Mouse (Mus musculus) monocyte, adult 5-6 weeks (primary cell): ENCODE data around the gene Lctl. TPM values are rescaled to one million over a fixed set of nuclear protein-coding genes. Genes with fewer than 3 reads are reported as not detected.
"Not testable (repeated sequence)": the region's sequence is repeated elsewhere in the genome, so short reads cannot be mapped to it uniquely, and the experiment has no call there.

Source experiments
- ATAC-seq: fragments of 153-309, 156-312 bp; replicated peaks from 2 replicates; pipeline ENCODE4 v1.8.0; 2017; ENCODE audit warnings: mild to moderate bottlenecking; ENCODE audit not compliant: low TSS enrichment, insufficient number of reproducible peaks, severe bottlenecking, poor library complexity, low FRiP score
- total RNA-seq: library from RNA; stranded (forward); fragments of 200-1000, 200-491, 200-594 nt; gene quantifications from 3 replicates; pipeline ENCODE4 v1.2.3, GENCODE M21; 2017

The Lctl gene
- total RNA-seq, 1 experiment from 2014 or later: not detected

DNA sequence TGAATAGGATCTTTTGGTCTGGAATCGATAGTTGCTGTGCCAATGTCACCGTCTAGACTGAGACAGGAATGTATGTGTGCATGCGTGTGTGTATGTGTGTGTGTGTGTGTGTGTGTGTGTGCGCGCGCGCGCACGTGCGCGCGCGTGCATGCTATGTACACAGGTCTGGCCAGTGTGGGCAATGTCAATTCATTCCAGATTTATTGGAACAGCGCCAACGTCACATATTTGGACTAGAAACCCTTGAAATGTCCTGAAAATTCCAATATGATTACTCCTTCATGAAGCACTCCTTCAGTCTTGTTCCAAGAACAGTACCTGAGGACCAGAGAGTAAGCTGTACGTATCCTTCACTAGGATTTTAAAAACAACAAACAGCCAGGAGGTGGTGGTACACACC lies 6.4 kb upstream of the Lctl start:
- no peak for ATAC-seq

DNA sequence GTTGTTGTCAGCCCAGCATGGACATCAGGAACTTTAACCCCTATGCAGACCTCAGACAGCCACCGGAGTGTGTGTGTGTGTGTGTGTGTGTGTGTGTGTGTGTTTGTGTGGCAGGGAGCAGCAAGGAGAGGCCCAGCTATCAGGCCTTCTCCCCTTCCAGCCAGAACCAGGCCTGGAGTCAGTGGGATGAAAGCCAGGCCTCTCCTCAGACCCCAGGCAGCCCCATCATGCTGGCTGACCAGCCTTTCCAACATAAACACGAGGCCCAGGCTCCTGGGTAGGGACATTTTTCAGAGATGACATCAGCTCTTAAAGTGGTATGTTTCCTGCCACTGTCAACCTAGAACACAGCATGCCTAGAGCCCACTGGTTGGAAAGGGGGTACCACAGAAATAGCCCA lies 2.3 kb upstream of the Lctl start:
- no peak for ATAC-seq

DNA sequence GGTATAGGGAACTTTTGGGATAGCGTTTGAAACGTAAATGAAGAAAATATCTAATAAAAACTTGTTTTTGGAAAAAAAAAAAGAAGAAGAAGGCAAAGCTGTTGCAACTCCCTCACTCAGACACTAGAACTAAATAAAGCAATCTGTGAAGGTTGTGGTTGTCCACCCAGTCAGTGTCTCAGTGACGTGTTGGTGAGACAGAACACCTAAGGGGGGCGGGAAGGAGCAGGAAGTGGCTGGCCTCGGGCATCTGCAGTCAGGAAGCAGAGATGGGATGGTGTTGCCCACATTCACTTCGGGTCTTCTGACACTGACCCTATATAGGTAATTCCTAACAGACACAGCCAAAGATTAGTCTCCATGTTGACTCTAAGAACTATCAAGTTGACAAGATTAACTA lies 1.2 kb upstream of the Lctl start:
- ATAC-seq: no peak

DNA sequence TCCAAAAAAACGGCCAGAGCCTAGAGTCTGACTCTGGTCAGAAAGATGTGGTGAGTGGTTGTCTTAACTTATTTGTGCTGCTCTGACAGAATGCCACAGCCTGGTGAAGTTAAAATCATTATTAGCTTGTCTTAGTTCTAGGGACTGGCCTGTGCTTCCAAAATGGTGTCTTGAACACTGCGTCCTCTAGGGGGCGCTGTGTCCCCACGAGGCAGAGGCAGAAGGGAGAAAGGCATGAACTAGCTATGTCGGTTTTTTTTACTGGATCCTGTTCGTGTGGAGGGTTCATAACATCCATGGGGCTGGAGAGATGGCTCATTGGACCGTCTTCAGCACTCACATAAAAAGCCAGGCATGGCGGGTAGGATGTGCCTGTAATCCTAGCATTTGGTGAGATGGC lies 3.0 kb downstream of the Lctl start:
- no peak for ATAC-seq

DNA sequence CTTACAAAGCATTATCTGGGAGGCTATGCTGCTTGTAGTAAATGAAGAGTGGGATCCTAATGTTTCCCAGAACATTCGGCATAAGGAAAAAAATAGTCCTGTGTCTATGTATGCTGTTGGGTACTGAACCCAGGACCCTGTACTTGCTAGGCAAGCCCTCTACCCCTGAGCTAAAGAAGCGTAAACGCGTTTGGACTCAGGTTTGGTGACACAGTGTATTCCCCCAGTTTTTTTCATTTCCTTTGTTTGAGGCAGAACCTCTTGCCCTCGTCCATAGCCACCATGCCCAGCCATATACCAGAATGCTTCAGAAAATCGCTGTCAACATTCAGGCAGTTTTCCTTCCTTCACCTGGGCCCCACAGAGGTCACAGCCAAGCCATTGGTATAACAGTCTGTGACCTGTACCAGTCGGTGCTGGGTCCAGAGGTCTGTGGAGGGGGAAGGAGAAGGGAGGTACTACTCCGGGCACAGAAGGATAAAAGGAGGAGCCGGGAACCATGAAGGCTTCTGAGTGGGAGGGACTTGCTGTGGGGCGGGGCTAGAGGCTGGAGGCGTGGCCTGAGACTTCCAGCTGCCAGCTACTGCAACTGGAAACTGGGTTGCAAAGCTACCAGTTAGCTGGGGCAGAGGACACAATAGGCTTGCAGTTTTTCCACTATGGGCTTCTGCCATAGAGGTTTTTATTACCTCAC lies 3.8 kb downstream of the Lctl start:
- ATAC-seq: 0 out of 2 replicates have a peak, but pooled peaks have one; percentile 53

DNA sequence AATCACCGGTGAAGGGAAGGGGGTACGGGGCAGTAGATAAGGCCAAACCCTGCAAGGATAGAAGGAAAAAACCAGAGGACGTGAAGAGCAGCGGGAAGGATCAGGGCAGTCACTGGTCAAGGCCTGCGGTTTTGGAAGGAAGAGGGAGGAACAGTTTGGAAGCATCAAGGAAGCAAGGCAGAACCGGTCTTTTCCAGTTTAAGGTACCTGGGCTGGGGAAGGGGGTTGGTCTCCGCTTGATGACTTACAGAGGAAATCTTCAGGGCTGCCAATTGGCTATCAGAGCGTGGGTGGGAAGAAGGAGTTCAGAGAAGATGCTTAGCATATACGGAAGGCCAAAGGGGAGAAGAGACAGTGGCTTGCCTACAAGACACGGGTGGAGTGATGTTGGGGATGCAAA lies 5.7 kb downstream of the Lctl start:
- ATAC-seq: no peak

DNA sequence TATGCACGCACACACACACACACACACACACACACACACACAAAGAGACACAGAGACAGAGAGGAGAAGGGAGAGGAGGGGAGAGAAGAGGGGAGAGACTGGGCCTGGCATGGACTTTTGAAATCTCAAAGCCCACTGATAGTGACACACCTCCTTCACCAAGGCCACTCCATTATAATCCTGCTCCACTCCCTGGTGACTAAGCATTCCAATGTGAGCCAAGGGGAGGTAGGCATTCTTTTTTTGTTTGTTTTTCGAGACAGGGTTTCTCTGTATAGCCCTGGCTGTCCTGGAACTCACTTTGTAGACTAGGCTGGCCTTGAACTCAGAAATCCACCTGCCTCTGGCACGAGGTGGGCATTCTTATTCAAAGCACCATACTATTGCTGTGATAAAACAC lies 7.9 kb downstream of the Lctl start:
- ATAC-seq: not testable (repeated sequence)

DNA sequence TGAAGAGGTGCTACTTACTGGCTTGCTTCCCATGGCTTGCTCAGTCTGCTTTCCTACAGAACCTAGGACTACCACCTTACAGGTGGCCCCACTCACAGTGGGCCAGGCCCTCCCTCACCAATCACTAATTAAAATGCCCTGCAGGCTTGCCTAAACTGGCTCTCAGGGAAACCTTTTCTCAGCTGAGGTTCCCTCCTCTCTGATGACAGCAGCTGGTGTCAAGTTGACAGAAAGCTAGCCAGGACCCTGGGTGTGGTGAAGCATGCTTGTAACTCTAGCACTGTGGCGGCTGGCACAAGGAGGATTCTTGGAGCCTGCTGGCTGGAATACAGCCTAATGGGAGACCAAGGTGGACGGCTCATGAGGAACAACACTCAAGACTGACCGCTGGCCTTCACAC lies 8.4 kb downstream of the Lctl start:
- ATAC-seq: no peak

DNA sequence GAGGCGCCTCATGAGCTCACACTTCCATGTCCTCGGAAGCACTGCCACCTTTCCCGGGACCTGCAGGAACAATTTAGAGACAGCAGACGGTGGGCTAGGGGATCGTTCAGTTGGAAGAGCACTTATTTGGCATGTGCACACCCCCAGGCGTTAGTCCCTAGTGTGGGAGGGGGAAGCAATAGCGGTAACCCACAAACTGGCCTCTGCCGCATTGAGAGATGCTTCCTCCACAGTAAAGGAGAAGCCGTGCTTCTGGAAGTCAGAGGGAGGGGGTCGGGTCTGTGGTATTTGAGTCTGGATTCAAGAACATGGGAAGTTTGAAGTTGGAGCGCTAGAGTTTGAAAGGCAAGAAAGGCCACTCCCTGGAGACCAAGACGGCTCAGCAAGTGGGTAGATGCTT lies 9.2 kb downstream of the Lctl start:
- no peak for ATAC-seq

DNA sequence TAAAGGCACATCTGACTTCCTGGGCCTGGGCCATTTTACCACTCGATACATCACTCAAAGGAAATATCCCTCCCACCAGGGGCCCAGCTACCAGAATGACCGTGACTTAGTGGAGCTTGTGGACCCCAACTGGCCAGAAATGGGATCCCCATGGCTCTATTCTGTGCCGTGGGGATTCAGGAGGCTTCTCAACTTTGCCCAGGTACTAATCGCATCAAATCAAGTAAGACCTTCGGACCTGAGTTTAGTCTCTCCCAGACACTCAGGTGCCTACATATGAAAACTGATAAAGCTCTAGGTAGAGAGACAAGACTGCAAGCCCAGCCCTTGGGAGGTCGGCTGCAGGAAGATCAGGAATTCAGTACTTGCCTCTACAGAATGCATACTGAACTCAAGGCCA lies 14.7 kb downstream of the Lctl start:
- ATAC-seq: no peak

DNA sequence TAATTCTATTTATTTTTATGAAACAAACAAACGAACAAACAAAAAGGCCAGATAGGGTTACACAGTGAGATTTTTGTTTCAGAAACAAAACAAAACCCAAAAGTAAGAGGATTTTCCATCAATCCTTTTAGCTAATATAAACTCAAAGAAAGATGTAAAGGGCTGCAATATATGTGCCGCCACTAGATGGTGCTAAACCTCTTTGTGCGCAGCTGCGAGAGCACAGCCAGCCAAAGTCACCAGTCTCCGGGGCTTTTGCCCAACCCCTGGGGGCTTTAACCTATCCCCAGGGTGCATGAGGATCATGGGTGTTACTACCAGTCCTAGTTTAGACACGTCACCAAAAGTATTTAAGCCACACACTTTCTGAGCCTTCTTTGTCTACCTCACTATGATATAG lies 21.9 kb downstream of the Lctl start:
- not testable (repeated sequence) for ATAC-seq

DNA sequence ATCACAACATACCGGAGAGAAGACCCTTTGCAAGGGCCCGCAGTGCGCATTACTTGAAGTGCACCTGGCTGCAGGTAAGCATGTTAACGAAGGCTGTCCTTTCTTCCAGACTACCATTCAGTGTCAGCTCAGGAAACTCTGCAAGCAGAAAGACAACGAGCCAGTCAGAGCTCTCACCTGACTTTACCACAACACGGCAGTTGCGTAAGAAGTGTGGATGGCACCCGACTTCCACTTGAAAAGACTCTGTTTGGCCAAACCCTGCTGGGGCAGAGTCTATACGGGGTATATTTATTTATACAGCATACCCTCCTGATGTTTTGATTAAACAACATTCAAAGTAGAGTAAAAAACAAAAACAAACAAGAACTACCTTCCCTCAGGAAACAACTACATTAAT lies 22.9 kb downstream of the Lctl start:
- ATAC-seq: no peak

DNA sequence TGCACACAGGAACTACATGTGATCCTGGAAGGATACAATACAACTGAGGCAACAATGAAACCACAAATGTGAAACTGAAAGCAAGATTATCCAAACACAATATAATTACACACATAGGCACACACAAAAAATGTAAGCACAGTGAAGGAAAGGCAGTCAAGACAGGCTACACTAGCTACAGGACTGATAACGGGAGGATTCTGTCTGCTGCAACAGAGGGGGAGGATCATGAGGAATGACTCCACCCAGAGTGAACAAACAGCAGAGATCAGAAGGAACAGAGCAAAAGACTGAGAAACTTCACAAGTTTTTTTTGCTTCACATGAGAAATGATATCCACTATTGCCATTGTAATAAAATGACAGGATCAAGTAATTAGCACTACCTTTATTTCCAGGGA lies 39.7 kb downstream of the Lctl start:
- ATAC-seq: no peak

DNA sequence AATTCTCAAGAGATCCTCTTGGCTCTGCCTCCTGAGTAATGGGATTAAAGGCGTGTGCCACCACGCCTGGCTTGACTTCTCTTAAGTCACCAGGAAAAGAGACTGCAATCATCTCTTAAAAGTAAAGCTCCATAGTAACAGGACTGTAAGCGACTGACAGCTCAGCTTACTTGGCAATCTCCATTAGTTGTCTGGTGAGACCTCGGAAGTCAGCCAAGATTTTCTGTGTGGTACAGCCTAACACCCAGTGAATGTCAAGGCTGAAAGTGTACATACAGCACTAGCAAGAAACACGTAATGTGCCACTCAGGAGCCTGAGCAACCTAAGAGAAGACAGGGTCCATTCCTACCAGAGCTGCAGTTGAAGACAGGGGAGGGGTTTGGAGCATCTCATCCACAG lies 43.5 kb downstream of the Lctl start:
- no peak for ATAC-seq

DNA sequence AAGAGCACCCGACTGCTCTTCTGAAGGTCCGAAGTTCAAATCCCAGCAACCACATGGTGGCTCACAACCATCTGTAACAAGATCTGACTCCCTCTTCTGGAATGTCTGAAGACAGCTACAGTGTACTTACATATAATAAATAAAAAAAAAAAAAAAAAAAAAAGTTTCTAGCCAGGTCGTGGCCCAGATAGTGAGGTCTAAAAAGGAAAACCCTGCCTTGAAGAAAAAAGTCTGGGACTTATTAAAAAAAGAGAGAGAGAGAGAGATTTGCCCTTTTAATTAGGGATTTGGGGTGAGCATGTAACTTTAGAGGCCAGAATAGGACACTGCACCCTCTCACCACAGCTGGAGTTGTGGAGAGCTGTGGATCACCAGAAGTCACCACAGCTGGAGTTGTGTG lies 53.0 kb downstream of the Lctl start:
- ATAC-seq: not testable (repeated sequence)

DNA sequence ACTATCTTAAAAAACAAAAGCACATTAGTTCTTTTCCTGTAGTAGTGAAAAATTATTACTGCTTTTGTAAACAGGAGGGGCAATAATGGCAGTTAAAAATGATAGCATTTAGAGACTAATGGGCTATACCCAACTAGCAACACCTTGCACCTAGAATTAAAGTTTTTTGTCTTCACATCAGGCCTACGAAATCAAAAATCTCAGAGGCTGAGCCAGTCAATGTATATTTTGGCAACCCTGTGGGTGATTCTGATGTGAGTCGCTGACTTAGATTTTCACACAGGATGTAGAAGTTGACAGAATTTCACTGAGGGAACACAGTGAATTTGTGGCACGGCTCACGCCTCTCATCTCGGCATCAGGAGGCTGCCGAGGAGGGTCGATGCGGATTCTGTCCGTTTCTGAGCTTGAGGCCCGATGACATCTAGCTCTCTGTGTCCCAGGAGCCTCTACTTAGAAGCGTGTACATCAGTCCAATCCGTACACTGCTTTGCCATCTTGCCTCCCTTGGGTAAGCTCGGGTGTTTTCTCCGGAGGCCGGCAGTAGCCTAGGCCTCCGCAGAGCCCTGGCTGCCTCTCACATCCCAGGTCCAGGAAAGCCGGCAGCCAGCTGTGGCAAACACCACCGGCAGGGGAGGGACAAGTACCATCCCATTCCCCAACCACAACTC lies 55.3 kb downstream of the Lctl start:
- 0 out of 2 replicates have a peak, but pooled peaks have one; percentile 7 for ATAC-seq

DNA sequence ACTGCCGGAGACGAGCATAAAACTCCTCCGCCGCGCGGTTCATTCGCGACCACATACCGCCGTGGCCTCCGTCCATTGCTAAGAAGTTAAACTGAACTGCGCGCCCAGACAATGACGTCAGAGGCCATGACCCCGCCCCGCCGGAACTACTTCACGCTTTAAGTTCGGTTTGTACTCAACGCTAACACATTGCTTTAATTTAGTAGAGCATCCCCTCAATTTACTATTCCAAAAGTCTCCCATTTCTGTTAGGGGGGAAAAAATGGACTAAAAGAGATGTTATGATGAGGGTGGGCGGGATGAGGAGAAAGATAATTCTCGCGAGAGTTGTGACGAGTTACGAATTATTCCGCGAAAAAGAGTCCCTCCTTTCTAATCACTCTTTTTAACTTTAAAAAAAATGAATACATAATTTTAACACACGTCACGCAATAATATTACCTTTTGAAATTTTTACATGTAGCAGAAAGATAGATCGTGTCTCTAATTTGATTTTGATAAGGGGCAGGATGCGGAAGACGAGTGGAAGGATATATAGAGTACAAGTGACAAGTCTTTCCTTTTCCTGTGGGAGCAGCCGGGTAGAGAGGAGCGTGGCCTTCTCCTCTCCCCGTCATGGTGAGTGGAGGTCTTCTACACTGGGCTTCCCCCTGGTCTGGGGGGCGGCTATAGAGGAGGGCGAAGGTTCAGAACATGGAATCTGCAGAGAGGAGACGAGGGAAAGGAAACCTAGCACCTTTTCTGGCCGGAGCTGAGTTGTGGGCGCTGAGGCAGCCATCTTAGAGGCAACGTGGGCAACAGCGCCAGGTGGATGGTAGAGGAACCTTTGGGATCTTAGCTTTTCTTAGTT lies 56.1 kb downstream of the Lctl start, which contains the start of the genes Zwilch and Rpl4:
Gene Zwilch (minus strand): TSS at position 289 of the 850 bp plus-strand sequence.
Gene Rpl4 (plus strand): TSS at position 560 of the 850 bp plus-strand sequence.
- ATAC-seq: peak; percentile 87

DNA sequence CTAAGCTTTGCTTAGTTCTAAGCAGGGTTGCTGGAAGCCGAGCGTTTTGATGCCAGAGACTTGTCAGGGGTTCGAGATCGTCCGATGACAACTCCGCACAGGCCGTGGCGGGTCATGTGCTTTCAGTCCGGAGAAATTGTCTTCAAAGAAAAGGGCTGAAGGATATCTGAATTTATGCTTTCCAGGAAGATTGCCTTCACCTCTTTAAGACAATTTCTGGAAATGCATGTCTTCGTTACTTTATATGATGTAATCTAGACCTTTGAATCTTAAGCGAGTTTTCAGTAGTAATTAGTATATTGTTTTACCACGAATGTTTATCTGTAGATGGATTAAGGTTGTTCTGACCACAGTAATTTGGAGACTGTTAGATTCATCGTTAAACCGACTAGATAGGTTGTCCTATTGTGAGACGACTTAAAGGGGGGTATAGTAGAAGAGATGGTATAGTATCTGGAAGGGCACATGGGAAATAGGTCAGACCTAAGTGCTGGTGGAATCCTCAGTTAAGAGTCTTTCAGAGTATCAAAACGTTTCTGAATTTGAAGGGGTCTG lies 56.8 kb downstream of the Lctl start:
- ATAC-seq: no peak

DNA sequence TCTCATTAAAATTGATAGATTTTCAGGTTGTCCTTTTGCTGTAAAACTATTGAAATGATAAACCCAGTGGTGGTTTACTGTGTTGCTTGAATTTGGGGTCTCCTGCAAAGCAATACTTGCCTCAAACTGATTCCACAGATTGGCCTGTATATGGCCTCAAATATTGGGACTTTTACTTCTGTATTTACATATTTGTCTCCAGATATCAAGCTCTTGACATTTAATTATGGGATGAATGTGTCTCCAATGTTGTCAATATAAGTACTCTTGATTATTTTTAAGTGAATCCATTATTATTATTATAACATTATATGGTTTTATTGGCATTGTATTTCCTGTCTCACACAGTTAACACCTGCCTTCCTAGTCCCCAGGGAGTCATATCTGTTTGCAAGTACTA lies 57.4 kb downstream of the Lctl start:
- ATAC-seq: no peak
